Mouse (Mus musculus): ENCODE results near the gene Cybrd1. TPM values are rescaled to one million over a fixed set of nuclear protein-coding genes. Genes with fewer than 3 reads are reported as not detected.

Cybrd1 gene
- total RNA-seq (2021), result 1 to 10 TPM; 1.5 to 1.9 TPM

DNA sequence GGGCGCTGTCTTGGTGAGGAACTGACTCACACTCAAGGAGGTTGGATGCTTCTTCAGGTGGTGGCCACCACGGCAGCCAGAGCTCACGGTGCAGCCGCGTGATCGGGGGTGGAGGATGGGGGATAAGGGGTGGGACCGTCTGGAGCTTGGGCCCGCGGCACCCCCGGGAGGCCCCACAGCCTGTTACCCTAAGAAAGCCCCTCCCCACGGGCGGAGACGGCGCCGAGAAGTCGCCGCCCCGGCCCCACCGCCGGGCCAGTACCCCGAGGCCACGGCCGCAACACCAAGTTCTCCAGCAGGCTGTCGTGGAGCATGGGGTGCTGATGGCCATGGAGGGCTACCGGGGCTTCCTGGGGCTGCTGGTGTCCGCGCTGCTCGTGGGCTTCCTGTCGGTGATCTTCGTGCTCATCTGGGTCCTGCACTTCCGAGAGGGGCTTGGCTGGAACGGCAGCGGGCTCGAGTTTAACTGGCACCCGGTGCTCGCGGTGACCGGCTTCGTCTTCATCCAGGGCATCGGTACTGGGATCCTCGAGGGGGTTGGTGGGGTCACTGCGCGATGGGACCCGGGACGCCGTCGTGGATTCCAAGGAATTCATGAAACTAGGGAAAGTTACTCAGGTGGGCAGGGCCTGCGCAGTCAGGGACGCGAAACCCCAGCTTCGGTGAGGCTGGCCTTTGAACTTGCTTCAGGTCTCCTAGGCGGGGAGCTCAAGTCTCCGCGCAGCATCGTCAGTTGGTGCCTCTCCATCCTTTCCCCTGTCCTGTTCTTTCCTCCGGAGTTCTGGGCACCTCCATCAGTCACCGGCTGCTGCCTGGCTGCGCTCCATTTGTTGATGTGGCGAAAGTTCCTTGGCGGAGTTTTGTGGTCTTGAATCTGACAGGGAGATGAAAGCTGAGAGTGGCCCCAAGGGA lies at the start of gene Cybrd1:
Gene Cybrd1 (plus strand): TSS at position 127 of the 912 bp plus-strand sequence.
- intact Hi-C loops (cut with DNase I), result no loop called here
- DNase-seq (ENCODE audit: low spot score), result peak; percentile 31

DNA sequence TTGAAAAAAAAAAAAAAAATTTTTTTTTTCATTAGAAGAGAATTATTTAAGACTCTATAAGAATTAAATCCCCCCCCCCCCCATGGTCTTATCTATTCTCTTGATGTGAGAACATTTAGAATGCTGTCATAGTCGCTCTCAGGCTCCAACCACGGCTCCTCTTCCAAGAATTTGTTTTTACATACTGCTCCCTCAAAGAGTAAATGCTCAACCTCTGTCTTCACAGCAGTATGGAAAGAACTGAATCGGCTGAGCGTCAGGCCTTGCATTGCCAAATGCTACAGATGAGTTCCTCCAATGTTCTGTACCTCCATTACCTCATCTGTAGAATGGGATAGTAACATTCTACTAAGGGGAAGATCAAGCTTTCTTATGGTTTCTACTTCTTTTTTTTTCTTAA lies 46.1 kb upstream of the Cybrd1 start:
- intact Hi-C loops (cut with DNase I), result no loop called here
- DNase-seq (ENCODE audit: low spot score), result no peak

DNA sequence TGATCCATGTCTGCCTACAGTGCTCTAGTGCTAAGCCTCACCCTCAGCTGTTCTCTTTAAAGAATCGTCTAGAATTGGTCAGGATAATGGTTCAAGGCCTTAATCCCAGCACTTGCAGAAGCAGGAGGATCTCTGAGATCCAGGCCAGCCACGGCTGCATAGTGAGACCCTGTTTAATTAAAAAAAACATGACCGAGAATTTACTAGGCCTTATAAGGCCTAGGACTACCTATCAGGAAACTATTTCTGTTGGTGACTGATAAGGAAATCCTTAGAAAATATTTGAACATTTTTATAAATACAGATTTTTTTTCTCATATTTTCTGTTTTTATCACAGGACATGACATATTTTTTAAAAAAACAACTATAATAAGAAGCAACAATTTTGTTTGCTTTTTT lies 44.4 kb upstream of the Cybrd1 start:
- intact Hi-C loops (cut with DNase I), result no loop called here
- no peak for DNase-seq (ENCODE audit: low spot score)

DNA sequence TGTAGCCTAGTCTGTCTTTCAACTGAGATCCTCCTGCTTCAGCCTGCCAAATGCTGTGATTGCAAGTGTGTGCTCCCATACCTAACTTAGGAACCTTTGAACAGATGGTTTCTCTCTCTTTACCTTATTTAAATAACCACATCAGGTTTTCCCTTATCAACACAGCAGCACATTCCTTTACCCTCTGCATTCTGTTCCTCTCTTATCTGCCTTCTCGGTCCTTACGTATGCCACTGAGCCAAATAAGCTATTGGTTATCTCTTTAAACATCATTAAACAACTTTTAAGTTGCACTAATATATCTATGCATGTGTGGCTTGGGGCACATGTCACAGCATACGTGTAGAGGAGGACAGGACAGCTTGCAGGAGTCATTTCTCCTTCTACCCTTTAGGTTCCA lies 43.9 kb upstream of the Cybrd1 start:
- intact Hi-C loops (cut with DNase I), result no loop called here
- DNase-seq (ENCODE audit: low spot score), result no peak

DNA sequence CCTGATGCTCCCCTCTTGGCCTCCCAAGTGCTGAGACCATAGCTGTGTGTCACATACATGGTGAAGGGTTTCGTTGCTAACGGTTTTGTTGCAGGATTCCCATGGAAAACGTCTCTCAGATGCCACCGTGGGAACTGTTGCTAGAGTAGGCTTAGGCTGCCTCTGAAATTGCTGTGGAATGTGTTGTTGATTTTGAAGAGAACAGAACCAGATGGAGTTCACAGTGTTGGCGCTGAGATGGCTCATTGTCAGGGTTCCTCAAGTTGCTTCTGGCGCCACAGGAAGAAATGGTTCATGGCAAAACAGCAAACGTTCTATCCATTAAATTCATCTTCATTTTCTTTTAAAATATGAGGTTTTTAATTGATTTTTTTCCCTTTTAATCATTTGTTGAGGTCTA lies 35.3 kb upstream of the Cybrd1 start:
- intact Hi-C loops (cut with DNase I), result no loop called here
- DNase-seq (ENCODE audit: low spot score), result no peak

DNA sequence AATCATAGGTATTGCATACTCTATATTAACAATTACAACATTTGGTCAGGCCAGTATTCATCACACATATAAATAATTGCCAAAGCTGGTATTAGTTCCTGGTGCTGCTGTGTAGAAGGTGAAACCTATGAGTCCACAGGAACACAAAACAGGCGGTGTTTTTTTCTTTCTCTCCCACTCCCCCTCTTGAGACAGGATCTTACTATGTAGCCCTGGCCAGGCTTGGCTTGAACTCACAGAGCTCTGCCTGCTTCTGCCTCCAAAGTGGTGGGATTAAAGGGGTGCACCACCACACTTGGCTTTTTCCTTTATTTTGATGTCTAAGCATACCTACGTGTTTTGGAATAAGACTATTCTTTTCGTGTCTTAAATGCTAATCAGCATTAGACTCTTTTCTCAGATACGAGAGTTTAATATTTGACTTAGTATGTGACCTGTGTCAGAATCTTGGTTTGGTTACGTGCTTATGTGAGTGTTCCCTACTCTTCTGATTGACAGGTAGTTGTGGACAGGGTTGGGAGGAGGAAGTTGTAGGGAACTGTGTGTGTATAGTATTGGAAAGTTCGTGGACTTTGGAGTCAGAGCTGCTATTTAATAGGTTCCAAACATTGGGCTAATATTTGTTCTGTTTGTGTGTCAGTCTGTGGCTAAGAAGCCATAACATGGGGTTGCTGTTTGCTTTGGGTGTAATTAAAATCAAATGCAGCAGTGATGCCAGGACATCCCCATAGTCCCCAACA lies 34.1 kb upstream of the Cybrd1 start:
- no peak for DNase-seq (ENCODE audit: low spot score)
- intact Hi-C loops (cut with DNase I), result no loop called here

DNA sequence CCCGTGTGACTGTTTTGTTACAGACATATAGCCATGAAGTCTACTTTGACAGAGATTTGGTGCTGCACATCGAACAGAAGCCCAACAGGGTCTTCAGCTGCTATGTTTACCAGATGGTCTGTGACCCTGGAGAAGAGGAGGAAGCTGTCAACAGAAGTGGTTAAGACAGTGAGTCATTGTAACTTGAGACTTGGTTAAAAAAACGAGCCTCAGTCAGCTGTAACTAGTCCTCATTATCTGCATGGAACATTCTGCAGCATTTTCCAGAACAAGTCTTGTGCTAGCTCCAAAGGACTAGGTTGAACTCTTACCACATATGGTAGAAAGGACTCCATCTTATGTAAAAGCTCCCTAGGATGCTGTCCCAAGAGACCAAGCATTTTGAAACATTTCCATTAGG lies 28.0 kb upstream of the Cybrd1 start:
- intact Hi-C loops (cut with DNase I), result no loop called here
- DNase-seq (ENCODE audit: low spot score), result no peak

DNA sequence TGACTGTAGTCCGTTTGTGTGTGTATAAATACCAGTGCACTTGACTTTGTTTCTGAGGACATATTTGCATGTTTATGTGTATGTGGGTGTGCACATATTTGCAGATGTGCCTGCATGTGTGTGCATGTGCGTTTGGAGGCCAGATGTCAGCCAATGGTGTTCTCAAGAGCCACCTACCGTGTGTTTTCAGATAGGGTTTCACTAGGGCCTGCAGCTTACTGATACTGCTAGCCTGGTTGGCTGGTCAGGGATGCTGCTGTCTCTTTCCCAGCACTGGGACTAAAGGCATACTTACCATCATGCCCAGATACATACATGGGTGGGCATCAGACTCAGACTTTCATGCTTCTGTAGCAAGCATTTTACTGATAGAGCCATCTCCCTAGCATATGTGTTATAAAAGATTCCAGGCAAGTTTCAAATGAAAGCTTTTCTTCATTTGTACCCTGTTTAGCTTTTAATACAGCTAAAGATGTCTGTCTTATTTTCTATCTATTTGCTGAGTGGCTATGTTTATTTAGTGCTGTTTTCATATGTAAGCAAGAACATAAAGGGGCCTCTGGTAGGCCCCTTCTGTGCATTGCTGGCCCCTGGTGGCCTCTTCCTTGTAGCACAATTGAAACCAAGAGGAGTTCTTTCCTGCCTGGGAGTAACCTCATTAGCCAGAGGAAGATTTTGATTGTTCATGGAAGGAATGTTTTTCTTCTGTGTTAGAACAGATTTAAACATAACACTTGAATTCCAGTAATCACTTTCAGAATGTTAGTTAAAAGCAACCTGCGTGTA lies 26.9 kb upstream of the Cybrd1 start:
- no peak for DNase-seq (ENCODE audit: low spot score)
- intact Hi-C loops (cut with DNase I), result no loop called here

DNA sequence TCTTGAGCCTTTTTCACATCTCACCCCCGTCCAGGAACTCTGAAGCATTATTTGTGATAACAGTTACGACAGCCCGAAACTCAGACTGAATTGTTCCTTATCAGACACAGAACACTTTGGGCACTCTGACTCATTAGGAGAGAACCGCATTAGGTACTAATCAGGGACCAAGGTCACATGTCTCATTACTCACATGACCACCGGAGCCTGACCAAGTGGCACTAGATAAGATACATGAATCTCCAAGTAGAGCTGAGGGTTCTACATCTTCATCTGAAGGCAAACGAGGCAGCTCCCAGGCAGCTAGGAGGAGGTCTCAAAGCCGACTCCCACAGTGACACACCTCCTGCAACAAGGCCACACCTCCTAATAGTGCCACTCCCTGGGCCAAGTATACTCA lies 21.6 kb upstream of the Cybrd1 start:
- intact Hi-C loops (cut with DNase I), result no loop called here
- no peak for DNase-seq (ENCODE audit: low spot score)

DNA sequence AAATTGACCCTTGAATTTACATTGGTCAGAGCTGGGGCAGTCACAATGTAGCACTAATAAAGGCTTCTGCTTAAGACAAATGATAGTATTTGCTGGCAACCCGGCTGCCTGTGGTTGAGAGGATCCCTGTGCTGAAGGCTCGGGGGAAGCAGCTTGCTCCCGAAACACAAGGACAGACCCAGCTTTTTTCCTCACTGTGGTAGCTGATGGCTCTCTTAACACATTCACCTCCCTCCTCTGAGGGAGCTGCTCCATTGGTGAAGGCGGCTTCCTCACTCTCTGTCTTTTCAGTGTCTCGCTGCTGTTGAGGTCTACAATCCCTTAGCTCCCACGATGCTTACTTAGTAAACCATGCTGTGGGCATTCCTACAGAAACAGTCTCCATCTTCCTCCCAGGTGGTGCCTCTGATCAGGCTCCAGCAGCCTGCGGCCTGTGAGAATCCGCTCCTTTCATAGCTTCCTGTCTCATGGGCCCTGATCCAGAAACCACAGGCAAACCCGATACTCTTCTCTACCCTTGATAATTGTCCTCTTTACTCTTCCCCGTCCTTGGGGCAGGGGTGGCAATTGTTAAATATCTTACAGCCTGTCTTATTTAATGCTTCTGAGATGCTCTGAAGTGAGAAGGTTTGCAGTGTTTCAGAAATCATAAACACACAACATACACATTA lies 15.0 kb upstream of the Cybrd1 start:
- no peak for DNase-seq (ENCODE audit: low spot score)
- intact Hi-C loops (cut with DNase I), result no loop called here

DNA sequence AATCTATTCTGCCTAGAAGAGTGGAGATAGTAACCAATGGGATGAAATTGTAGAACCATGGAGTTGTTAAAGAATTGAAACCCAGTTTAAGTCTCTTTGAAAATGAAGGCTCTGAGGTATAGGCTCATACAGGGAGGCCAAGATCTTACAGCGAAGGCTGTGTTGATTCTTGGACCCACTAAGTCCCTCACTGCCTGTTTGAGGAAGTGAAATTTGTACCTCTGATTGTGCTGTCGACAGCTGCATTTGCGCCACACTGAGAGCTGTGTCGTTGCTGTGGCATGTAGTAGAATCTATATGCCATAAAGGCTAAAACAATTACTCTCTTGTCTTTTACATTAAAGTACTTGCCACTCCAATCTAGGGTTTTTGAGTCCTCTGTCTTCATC lies 14.4 kb upstream of the Cybrd1 start:
- intact Hi-C loops (cut with DNase I), result no loop called here
- no peak for DNase-seq (ENCODE audit: low spot score)

DNA sequence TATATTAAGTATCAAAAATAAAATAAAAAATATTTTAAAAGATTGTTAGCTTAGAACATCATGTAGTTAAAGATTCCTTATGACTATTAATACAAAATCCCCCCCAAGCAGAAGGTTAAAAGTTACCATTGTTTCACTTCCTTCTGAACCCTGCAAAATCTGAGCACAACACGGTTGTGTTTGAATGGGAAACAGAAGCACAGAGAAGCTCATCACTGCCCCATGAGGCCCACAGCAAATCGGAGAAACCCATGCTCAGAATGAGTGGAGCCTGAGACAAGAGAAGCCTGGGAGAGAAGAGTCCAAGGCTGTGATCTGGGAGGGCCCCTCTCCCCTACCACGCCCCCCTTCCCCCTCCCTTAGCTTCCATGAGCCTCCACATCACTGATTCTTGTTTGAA lies 13.0 kb upstream of the Cybrd1 start:
- no peak for DNase-seq (ENCODE audit: low spot score)
- intact Hi-C loops (cut with DNase I), result no loop called here

DNA sequence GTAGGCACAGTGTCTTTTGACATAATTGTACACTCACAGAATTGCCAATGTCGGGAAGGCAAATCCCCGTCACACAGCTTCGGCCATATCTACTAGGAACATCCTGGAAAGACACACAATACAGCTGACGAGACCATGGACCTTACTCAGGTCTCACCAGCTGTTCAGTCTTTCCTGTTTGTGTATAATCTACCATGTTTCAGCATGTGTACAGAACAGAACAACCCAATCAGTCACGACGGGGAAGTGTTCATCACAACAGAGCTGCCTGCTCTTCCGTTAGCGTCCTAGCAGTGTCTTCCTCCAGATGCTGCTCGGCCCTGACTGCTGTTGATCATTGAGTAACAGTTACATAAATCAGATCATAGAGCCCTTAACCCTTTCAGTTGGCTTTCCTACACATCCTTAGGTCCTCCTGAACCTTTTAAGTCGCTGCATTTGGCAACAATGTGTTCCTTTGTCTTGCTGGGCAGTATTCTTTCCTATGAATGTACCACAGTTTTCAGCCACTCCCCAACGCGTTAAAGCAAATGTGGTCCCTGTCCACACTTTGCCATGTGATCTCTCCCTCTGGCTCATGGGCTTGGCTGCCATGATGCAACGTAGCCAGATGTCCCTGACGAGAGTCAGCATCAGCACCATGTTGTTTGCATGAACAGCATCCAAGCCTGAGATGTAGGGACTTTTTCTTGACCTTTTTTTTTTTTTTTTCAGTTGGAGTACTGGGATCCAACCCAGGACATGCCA lies 12.1 kb upstream of the Cybrd1 start:
- DNase-seq (ENCODE audit: low spot score), result no peak
- intact Hi-C loops (cut with DNase I), result no loop called here

DNA sequence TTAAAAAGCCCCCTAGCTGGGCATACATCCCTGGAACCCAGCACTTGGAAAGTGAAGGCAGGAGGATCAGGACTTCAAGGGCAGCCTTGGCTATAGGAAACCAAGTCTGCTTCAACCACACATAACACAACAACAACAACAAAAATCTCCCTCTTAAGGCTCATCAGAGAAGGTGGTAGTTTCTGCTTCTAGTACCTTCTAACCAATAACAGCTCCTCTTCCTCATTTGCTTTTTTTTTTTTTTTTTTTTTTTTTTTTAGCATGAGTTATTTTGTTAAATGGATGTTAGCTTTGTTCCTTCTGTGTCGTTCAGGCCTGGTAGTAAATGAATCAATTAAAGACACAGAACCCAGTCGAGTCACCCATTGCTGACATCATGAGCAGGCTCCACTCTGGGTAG lies 10.5 kb upstream of the Cybrd1 start:
- no peak for DNase-seq (ENCODE audit: low spot score)

DNA sequence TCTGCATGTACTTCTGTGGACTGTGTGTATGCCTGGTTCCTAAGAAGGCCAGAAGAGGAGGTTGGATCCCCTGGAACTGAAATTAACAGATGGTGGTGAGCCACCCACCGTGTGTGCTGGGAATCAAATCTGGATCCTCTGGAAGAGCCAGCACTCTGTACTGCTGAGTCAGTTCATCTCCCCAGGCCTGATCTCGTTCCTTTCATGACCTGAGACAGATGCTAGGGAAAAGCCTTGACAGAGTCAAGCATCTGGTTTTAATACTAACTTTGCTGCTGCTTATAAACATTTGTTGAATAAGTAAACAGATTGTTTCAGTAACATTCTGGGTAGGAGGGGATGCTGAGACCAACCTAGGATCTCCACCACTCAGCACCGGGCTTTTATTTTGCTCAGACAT lies 9.2 kb upstream of the Cybrd1 start:
- DNase-seq (ENCODE audit: low spot score), result no peak
- intact Hi-C loops (cut with DNase I), result no loop called here

More for the DNA sequence above, 10.5 kb upstream of the Cybrd1 start:
- intact Hi-C loops (cut with DNase I), result no loop called here

DNA sequence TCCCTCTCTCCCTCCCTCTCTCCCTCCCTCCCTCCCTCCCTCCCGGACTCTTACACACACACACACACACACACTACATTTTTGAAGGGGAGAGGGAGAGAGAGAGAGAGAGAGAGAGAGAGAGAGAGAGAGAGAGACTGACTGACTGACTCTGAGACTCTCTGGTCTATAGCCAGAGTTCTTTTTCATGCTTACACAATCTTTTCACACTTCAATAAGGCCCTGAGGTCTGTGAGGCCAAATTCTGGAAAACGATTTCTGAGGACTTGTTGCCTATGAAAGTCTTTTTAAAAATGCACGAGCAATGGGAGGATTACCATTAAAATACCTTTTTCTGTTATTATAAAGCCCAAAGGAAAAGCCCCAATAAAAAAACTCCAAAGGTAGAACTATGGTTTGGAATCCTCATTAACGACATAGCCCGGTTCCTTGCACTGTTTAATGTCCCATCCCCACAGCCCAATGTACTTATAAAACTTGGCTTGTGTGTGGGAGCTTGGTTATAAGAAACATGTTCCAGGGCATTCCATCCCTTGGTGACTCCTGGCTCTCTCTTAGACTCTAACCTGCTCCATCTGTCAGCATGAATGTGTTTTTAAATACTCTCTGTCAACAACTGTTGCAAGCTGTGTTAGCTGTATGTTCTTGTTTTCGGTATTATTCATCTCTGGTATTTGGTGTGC lies 4.1 kb upstream of the Cybrd1 start:
- intact Hi-C loops (cut with DNase I), result no loop called here
- DNase-seq (ENCODE audit: low spot score), result no peak

DNA sequence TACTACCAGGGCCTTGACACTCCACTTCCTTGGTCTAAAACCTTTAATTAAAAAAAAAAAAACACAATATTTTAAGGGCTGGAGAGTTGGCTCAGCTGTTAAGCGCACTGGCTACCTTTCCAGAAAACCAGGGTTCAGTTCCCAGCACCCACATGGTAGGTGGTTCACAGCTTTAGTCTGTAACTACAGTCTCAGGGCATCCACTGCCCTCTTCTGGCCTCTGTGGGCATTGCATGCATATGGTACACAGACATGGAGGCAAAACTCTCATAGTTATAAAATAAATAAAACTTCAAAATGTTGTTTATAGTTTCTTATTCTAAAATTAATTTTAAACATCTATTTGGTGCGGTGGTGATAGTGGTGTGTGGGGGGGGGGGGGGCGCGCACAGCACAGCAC lies 1.6 kb upstream of the Cybrd1 start:
- intact Hi-C loops (cut with DNase I), result no loop called here
- no peak for DNase-seq (ENCODE audit: low spot score)

DNA sequence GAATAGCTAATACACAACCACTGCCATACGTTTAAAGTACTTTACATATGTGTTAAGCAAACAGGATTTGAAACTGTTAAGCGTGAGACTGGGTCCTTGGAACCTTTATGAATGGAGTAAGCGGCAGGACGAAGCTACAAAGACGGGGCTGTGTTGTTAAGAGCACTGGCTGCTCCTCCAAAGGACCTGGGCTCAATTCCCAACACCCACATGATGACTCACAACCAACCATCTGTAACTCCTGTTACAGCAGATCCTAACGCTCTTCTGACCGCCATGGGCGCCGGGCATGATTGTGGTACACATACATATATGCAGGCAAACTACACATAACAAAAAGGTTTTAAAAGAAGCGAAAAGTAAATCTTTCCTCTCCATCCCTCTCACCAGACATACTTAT lies 3.1 kb downstream of the Cybrd1 start:
- intact Hi-C loops (cut with DNase I), result no loop called here

DNA sequence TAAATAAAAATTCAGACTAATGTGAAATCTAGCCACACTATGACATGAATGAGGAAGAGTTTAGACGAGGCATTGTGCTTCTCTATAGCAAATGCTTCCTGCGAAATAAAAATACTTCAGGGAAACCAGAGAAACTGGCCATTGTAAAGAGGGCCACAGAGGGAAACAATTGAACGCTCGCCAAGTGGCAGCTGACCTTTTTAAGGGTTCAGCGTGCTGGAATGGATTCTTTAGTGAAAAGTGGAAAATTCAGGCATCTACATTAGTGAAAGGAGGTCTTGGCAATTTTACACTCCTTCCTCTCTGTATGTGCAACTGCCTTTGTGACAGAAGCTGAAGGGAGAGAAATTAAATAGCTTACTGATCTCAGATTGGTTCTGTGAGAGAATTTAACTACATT lies 3.7 kb downstream of the Cybrd1 start:
- no peak for DNase-seq (ENCODE audit: low spot score)

More for the DNA sequence above, 3.1 kb downstream of the Cybrd1 start:
- DNase-seq (ENCODE audit: low spot score), result no peak

More for the DNA sequence above, 3.7 kb downstream of the Cybrd1 start:
- intact Hi-C loops (cut with DNase I), result no loop called here
